Mouse (Mus musculus) ES-E14 (cell line): ENCODE measurements around the gene Nab1.

ENCODE experiments used
- CHD2 ChIP-seq: IDR thresholded peaks from 2 replicates; pipeline ENCODE4 v1.6.1; 2014; ENCODE audit warnings: mild to moderate bottlenecking, low read depth, low read length, inconsistent platforms
- HCFC1 ChIP-seq: IDR thresholded peaks from 2 replicates; pipeline ENCODE4 v1.6.1; 2012; ENCODE audit warnings: low read length, inconsistent platforms, borderline replicate concordance; ENCODE audit not compliant: insufficient read depth
- MAFK ChIP-seq: IDR thresholded peaks from 2 replicates; pipeline ENCODE4 v1.6.1; 2014; ENCODE audit warnings: mild to moderate bottlenecking, low read depth, low read length, inconsistent platforms; ENCODE audit not compliant: insufficient read depth
- ZC3H11A ChIP-seq: IDR thresholded peaks from 2 replicates; pipeline ENCODE4 v1.6.1; 2012; ENCODE audit warnings: low read depth, mild to moderate bottlenecking, inconsistent platforms, low read length, borderline replicate concordance
- ZNF384 ChIP-seq: IDR thresholded peaks from 2 replicates; pipeline ENCODE4 v1.6.1; 2012; ENCODE audit warnings: low read depth, low read length, inconsistent platforms

DNA sequence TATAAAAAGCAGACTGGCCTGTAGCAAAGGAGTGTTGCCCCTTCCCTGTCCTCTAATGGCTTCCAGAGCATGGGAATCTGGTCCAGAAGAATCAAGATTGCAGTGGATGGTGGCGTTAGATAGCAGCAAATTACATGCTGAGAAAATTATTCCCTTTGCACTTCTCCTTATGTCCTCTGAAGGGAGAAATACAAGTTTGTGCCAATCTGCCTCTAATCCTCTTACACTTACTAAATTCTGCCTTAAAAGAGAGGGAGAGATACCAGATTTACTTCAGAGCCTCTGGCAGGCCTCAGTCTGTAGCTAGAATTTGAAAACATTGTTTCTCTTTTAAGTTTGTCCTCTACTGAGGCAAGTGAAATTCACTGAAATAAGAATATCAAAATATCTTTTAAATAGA, 5.7 kb upstream of the Nab1 start:
- no peak for TF ChIP-seq HCFC1
- TF ChIP-seq CHD2: no peak
- TF ChIP-seq ZC3H11A: no peak
- TF ChIP-seq ZNF384: no peak
- no peak for TF ChIP-seq MAFK
